Mouse (Mus musculus): ENCODE data around the gene Gch1. TPM values are rescaled to one million over a fixed set of nuclear protein-coding genes. Genes with fewer than 3 reads are reported as not detected.
"Not testable (repeated sequence)": the region's sequence is repeated elsewhere in the genome, so short reads cannot be mapped to it uniquely, and the experiment has no call there.

The Gch1 gene
- polyA plus RNA-seq, 1 experiment from 2014 or later: 3.7 TPM

DNA sequence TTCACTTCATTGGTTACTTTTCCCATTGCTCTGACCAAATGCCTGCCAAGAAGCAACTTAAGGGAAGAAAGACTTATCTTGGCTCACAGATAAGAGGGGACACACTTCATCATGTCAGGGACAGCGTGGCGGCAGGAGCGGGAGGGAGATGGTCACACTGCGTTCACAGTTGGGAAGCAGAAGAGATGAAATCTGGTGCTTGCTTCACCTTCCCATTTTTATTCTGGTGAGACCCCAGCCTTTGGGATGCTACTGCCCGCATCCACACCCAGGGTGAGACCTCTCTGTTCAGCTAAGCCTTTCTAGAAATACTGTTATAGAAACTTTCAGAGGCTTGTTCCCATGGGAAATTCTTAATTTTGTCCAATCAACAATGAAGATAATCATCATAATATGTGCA lies 44.9 kb downstream of the Gch1 start:
- no peak overlapping the region for H3K9ac ChIP-seq
- H3K9me3 ChIP-seq (replicated peaks): no peaks in the 10 kb centered on the region
- no peaks in the 10 kb centered on the region for H3K36me3 ChIP-seq
- H3K4me2 ChIP-seq: no peak overlapping the region
- no peaks in the 10 kb centered on the region for H3K4me1 ChIP-seq
- WGBS (ENCODE audit: insufficient replicate concordance): 80% methylated on average over 5 of the region's 5 CpGs
- no peak overlapping the region for H3K4me3 ChIP-seq
- no peak for ATAC-seq
- no peak overlapping the region for H3K27ac ChIP-seq
- H3K27me3 ChIP-seq (replicated peaks): no peaks in the 10 kb centered on the region

DNA sequence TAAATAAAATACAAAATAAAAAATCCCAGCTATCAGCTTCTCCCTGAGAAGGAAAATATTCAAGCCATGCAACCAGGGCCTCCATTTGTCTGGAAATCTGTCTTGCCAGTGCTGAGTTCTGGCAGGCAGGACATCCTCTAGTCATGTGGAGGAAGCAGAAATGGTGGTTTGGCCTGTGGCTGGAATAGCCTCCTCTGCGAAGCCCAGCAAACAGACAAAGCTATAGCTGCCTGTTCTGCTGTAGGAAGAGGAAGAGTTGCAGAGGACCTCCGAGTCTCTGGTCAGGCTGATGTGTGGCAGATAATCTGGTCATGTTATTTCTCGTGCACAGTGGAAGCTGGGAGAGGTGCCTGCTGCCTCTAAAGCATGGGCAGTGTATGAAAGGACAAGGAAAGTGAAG lies 50.4 kb downstream of the Gch1 start:
- H3K9me3 ChIP-seq (replicated peaks): no peaks in the 10 kb centered on the region
- no peaks in the 10 kb centered on the region for H3K4me1 ChIP-seq
- H3K27ac ChIP-seq: no peak overlapping the region

DNA sequence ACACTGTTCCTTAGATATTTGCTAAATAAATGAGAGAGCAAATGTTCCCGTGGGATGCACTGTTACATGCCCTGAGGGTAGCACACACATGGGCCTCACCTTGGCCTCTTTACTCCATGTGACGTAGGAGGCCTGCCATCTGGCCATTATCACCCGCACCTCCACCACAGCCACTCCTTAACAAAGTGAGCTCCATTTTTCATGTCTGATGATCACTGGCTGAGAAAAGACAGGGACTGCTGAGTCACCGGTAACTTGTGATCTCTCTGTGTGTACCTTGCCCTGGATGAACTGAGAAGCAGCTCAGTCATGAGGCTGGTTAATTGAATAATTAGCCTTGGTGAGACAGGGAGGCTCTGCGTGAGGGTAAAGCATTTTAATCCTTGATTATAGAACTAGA lies 52.6 kb downstream of the Gch1 start:
- H3K9ac ChIP-seq: no peak overlapping the region
- H3K4me2 ChIP-seq: no peak overlapping the region
- no peak for ATAC-seq
- H3K4me3 ChIP-seq: no peak overlapping the region
- no peaks in the 10 kb centered on the region for H3K36me3 ChIP-seq
- WGBS (ENCODE audit: insufficient replicate concordance): 55% methylated on average over 5 of the region's 5 CpGs
- no peak overlapping the region for H3K27ac ChIP-seq
- H3K9me3 ChIP-seq (replicated peaks): no peaks in the 10 kb centered on the region
- H3K4me1 ChIP-seq: no peaks in the 10 kb centered on the region
- no peaks in the 10 kb centered on the region for H3K27me3 ChIP-seq (replicated peaks)

More for the DNA sequence above, 50.4 kb downstream of the Gch1 start:
- no peak overlapping the region for H3K4me2 ChIP-seq
- no peaks in the 10 kb centered on the region for H3K27me3 ChIP-seq (replicated peaks)
- 21% methylated on average over 3 of the region's 3 CpGs for WGBS (ENCODE audit: insufficient replicate concordance)
- H3K4me3 ChIP-seq: no peak overlapping the region
- H3K36me3 ChIP-seq: no peaks in the 10 kb centered on the region
- ATAC-seq: no peak
- H3K9ac ChIP-seq: no peak overlapping the region

DNA sequence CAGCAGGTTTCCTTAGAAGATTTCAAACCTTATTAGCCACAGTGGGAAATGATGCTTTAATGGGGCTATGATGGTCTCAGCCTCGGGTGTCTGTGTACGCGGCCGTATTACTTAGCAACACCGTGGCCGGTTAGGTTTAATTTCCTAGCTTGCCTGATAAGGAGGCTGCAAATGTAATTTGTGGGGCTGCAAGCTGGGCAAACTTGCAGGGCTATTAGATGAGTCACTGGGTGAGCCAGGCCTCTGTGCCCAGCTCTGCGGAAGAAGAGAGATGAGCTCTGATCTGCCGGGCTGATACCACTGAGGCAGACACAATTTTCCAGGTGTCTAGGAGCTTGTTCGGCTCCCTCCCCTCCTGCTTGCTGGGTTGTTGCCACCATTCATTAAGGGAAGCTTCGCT lies 55.3 kb downstream of the Gch1 start:
- H3K4me3 ChIP-seq: no peak overlapping the region
- H3K9me3 ChIP-seq (replicated peaks): no peaks in the 10 kb centered on the region
- H3K36me3 ChIP-seq: no peaks in the 10 kb centered on the region
- no peak overlapping the region for H3K4me2 ChIP-seq
- no peak overlapping the region for H3K27ac ChIP-seq
- no peaks in the 10 kb centered on the region for H3K4me1 ChIP-seq
- no peaks in the 10 kb centered on the region for H3K27me3 ChIP-seq (replicated peaks)
- no peak overlapping the region for H3K9ac ChIP-seq
- WGBS (ENCODE audit: insufficient replicate concordance): 63% methylated on average over 10 of the region's 10 CpGs
- ATAC-seq: no peak

DNA sequence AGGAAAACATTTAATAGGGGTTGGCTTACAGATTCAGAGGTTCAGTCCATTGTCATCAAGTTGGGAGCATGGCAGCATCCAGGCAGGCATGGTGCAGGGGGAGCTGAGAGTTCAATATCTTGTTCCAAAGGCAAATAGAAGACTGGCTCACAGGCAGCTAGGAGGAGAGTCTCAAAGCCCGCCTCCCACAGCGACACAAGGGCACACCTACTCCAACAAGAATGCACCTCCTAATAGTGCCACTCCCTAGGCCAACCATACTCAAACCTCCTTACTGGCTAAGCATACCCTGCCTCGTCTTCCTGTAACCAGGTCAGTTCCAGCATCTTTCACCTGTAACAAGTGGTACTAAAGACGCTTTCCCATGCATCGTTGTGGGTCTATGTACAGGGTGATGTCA lies 61.2 kb downstream of the Gch1 start:
- Histone ChIP-seq H3K36me3 (no peaks in the 10 kb centered on the region), H3K9me3 (replicated peaks) (no peaks in the 10 kb centered on the region), H3K4me1 (no peaks in the 10 kb centered on the region), H3K4me3 (no peak overlapping the region), H3K27me3 (replicated peaks) (no peaks in the 10 kb centered on the region), H3K4me2 (no peak overlapping the region), H3K9ac (no peak overlapping the region), H3K27ac (no peak overlapping the region)
- WGBS (ENCODE audit: insufficient replicate concordance): 74% methylated on average over 5 of the region's 5 CpGs
- no peak for ATAC-seq

DNA sequence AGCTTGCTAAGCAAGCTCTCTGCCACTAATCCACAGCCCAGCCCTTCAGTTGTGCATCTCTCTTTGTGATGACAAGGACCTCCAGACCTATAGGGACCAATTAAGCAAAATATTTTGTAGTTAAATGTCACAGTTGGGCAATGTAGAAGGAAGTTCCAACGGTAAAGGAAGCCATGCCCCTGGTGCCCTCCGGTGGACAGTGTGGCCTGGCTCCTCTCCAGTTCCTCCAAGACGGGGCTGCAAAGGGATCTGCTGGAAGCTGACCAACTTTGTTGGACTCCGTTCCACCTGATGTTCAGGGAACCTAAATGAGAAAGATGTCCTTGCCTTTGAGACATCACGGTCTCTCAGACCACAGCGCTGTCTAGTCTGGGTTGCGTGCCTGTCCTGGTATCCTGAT lies 71.7 kb downstream of the Gch1 start:
- H3K4me2 ChIP-seq: no peak overlapping the region
- H3K27me3 ChIP-seq (replicated peaks): no peaks in the 10 kb centered on the region
- H3K36me3 ChIP-seq: no peaks in the 10 kb centered on the region
- 61% methylated on average over 7 of the region's 7 CpGs for WGBS (ENCODE audit: insufficient replicate concordance)
- no peaks in the 10 kb centered on the region for H3K9me3 ChIP-seq (replicated peaks)
- H3K27ac ChIP-seq: no peak overlapping the region
- peaks cover 11% of the 10 kb centered on the region for H3K4me1 ChIP-seq
- H3K9ac ChIP-seq: no peak overlapping the region
- ATAC-seq: no peak
- H3K4me3 ChIP-seq: no peak overlapping the region

DNA sequence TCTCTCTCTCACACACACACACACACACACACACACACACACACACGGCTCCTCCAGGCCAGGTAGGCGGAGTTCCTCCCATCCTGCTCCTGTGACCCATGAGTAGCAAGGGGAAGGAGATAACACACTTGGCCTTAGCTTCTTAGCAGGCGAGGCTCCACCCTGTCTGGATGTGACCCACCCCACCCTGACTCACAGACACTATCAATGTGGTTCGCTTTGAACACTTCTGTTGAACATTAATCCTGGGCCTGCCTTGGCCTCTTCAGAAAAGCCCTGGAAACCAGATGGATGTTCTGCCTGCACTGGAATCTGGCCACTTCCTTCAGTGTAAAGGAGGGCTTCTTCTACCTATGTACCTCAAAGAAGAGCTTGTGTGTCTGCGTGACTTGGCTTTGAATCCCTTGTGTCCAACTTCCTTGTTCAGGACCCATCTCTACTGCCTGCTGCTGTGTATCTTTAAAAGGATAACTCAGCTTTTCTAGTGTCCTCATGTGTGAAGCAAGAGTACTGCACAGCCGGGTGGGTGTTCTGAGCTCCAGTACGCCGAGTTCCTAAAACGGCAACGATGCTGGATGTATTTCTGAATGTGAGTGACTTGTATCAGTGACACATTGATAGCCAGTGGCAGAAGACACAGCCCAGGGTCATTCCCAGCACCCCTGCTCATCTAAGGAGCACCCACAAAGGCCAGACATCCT lies 73.0 kb downstream of the Gch1 start:
- Histone ChIP-seq H3K9me3 (replicated peaks) (no peaks in the 10 kb centered on the region), H3K4me2 (peak overlapping the region; percentile 6; the same call in 1 of the 2 replicates), H3K9ac (no peak overlapping the region), H3K4me3 (no peak overlapping the region), H3K27me3 (replicated peaks) (0 out of 2 replicates have a peak, but pooled peaks cover 2% of the 10 kb centered on the region), H3K4me1 (peaks cover 11% of the 10 kb centered on the region), H3K27ac (no peak overlapping the region), H3K36me3 (no peaks in the 10 kb centered on the region)
- peak; percentile 87 for ATAC-seq
- WGBS (ENCODE audit: insufficient replicate concordance): 53% methylated on average over 9 of the region's 10 CpGs

DNA sequence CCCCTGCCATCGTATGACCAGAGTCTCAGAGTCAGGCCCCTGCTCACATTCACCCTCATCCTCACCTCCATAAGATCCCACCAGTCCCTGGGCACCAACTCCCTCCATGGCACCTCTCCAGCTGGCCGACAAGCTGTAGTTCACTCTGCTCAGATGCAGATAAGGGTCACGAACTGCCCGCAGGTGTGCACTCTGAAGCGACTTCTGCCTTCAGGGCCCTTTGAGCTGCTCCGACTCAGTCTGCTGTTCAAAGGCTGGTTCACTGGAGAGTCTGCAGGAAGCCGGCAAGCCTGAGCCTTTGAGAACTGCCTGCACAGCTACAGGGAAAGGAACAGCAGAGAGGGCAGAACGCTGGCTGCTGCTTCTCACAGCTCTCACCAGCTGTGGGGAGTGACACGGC lies 74.1 kb downstream of the Gch1 start:
- Histone ChIP-seq H3K9me3 (replicated peaks) (no peaks in the 10 kb centered on the region), H3K4me2 (no peak overlapping the region), H3K36me3 (no peaks in the 10 kb centered on the region), H3K27ac (no peak overlapping the region), H3K4me1 (peaks cover 11% of the 10 kb centered on the region), H3K9ac (no peak overlapping the region), H3K27me3 (replicated peaks) (0 out of 2 replicates have a peak, but pooled peaks cover 4% of the 10 kb centered on the region), H3K4me3 (no peak overlapping the region)
- WGBS (ENCODE audit: insufficient replicate concordance): 69% methylated on average over 9 of the region's 9 CpGs
- ATAC-seq: no peak

DNA sequence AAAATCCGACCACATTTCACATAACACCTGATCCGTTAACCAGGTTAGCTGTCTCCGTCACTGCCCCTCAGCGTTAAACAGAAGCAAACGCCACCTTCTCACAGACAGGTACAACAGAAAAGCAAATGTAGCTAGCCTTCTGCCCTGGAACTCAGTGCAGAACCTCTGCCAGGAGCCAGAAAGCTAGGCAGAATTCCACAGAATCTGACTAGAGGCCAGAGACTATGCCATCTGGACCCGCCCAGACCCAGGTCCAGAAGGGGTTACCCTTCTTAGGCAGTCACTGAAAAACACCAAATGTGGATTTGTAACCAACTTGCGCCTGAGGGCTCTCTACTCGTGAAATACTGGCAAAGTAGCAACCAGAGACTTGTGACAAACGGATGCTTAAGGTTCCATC lies 77.9 kb downstream of the Gch1 start:
- peaks cover 7% of the 10 kb centered on the region for H3K4me1 ChIP-seq
- H3K27ac ChIP-seq: no peak overlapping the region
- no peaks in the 10 kb centered on the region for H3K36me3 ChIP-seq
- H3K4me2 ChIP-seq: no peak overlapping the region
- 35% methylated on average over 9 of the region's 9 CpGs for WGBS (ENCODE audit: insufficient replicate concordance)
- H3K9ac ChIP-seq: no peak overlapping the region
- H3K27me3 ChIP-seq (replicated peaks): 0 out of 2 replicates have a peak, but pooled peaks cover 4% of the 10 kb centered on the region
- no peak overlapping the region for H3K4me3 ChIP-seq
- H3K9me3 ChIP-seq (replicated peaks): no peaks in the 10 kb centered on the region
- no peak for ATAC-seq

DNA sequence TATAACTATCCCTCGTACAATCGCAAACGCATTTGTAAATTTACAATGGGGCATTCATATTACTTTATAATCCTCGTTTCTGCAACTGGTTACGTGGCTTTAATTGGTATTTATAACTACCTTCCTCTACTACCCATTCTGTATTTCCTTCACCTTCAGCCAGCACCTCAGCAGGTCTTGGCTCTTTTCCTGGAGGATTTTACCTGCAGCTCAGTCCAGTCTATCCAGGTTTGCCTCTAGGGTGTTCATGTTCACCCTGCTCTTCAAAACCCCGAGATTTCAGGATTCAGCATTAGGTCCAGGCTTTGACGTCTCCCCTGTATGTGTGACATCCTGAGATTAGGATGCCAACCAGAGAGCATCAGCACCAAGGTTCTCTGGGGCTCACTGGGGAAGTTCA lies 78.8 kb downstream of the Gch1 start:
- H3K4me2 ChIP-seq; H3K27ac ChIP-seq; H3K9me3 ChIP-seq (replicated peaks); ATAC-seq; H3K27me3 ChIP-seq (replicated peaks); H3K9ac ChIP-seq; H3K4me3 ChIP-seq; H3K4me1 ChIP-seq; H3K36me3 ChIP-seq: not testable (repeated sequence)
- WGBS (ENCODE audit: insufficient replicate concordance): 85% methylated on average over 7 of the region's 7 CpGs

DNA sequence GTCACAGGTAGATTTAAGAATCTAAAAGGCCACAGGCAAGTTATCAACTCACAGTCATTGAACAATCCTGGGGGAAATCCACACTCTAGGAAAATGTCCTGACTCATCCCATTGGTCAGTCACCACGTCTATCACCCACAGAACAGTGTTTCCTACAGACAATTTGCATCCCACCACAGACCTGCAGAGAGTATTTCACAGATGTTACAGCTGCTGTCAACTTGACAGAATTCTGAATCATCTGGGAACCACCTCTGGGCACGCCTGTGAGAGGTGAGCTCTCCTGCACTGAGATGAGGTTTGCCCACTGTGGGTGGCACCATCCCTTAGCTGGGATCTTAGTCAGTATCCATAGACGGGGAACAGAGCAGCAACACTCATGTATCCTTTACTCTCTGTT lies 81.8 kb downstream of the Gch1 start:
- Histone ChIP-seq H3K4me2 (no peak overlapping the region), H3K9me3 (replicated peaks) (no peaks in the 10 kb centered on the region), H3K4me3 (no peak overlapping the region), H3K36me3 (no peaks in the 10 kb centered on the region), H3K9ac (no peak overlapping the region), H3K4me1 (no peaks in the 10 kb centered on the region), H3K27me3 (replicated peaks) (0 out of 2 replicates have a peak, but pooled peaks cover 4% of the 10 kb centered on the region), H3K27ac (no peak overlapping the region)
- ATAC-seq: no peak
- 48% methylated on average over 3 of the region's 3 CpGs for WGBS (ENCODE audit: insufficient replicate concordance)

DNA sequence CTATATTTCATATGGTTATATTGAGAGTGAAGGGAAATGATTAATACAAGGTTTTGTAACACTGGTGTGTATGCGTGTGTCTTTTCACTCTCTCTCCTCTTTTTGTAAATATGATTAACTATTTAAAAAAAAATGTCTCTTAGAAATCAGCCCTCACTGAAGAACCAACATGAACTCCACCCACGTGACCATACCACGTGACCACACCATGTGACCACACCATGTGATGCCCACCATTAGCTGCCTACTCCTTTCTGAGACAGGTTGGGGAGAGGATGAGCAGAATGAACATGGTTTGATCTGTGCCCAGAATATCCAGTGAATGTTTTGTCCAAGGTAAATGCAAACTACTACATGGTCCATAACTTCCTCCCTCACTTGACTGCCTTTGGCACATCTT lies 83.5 kb downstream of the Gch1 start:
- no peak overlapping the region for H3K4me2 ChIP-seq
- H3K27ac ChIP-seq: no peak overlapping the region
- ATAC-seq: no peak
- no peaks in the 10 kb centered on the region for H3K9me3 ChIP-seq (replicated peaks)
- H3K27me3 ChIP-seq (replicated peaks): no peaks in the 10 kb centered on the region
- H3K4me3 ChIP-seq: no peak overlapping the region
- WGBS (ENCODE audit: insufficient replicate concordance): 73% methylated on average over 3 of the region's 3 CpGs
- H3K36me3 ChIP-seq: no peaks in the 10 kb centered on the region
- no peaks in the 10 kb centered on the region for H3K4me1 ChIP-seq
- H3K9ac ChIP-seq: no peak overlapping the region

DNA sequence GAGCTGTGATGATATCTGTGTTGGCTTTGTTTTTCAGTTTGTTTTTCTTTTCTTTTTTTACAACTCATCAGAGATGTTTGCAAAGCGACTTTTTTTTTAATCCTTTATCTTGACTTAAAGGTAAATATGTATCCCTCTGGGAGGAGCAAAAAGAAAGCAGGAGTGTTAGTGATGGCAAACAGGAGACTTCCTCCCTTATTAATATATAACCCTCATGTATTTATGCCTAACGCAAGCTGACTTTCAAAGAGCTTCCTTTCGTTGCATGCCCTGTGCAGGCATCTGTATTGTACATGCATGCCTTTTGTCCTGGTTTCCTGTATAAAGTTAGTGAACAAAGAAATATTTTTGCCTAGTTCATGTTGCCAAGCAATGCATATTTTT lies 84.0 kb downstream of the Gch1 start:
- H3K4me1 ChIP-seq: no peaks in the 10 kb centered on the region
- H3K4me2 ChIP-seq: no peak overlapping the region
- H3K36me3 ChIP-seq: no peaks in the 10 kb centered on the region
- no peaks in the 10 kb centered on the region for H3K27me3 ChIP-seq (replicated peaks)
- no peak overlapping the region for H3K9ac ChIP-seq
- no peak overlapping the region for H3K4me3 ChIP-seq
- no peak for ATAC-seq
- WGBS (ENCODE audit: insufficient replicate concordance): 67% methylated on average over 3 of the region's 3 CpGs
- H3K27ac ChIP-seq: no peak overlapping the region
- H3K9me3 ChIP-seq (replicated peaks): no peaks in the 10 kb centered on the region
